Mouse (Mus musculus) thymus, adult 2 months (tissue): ENCODE data around the gene Ptpn1. TPM values are rescaled to one million over a fixed set of nuclear protein-coding genes. Genes with fewer than 3 reads are reported as not detected.

Experiments
- DNase-seq: peaks from one replicate; pipeline ENCODE4 v3.0.0; 2021
- H3K27ac ChIP-seq: fragments of 200-500 bp; 2 replicates; pipeline ENCODE4 v1.5.1; 2012; ENCODE audit warnings: low read length, control low read depth; ENCODE audit not compliant: control insufficient read depth, insufficient read depth
- H3K27me3 ChIP-seq: fragments of 200-500 bp; 2 replicates; pipeline ENCODE4 v1.6.1; 2012; ENCODE audit warnings: mild to moderate bottlenecking, low read length, moderate library complexity, mixed read lengths; ENCODE audit not compliant: control insufficient read depth, insufficient read depth
- H3K36me3 ChIP-seq: fragments of 200-500 bp; 2 replicates; pipeline ENCODE4 v1.6.1; 2012; ENCODE audit warnings: mild to moderate bottlenecking, low read length, moderate library complexity; ENCODE audit not compliant: control insufficient read depth, insufficient read depth
- H3K4me1 ChIP-seq: fragments of 200-500 bp; replicated peaks from 2 replicates; pipeline ENCODE4 v1.6.1; 2012; ENCODE audit warnings: low read length; ENCODE audit not compliant: control insufficient read depth, insufficient read depth
- H3K4me3 ChIP-seq: fragments of 200-500 bp; 2 replicates; pipeline ENCODE4 v1.5.1; 2012; ENCODE audit warnings: mild to moderate bottlenecking, low read length, control low read depth, moderate library complexity; ENCODE audit not compliant: control insufficient read depth, insufficient read depth
- CTCF ChIP-seq: fragments of 200-500 bp; IDR thresholded peaks from 2 replicates; pipeline ENCODE4 v1.5.1; 2012; ENCODE audit warnings: mild to moderate bottlenecking, control low read depth, low read length, moderate library complexity, borderline replicate concordance; ENCODE audit not compliant: control insufficient read depth, poor library complexity, insufficient read depth; ENCODE audit errors: extremely low read depth
- POLR2A ChIP-seq: fragments of 200-500 bp; IDR thresholded peaks from 2 replicates; pipeline ENCODE4 v1.6.1; 2012; ENCODE audit warnings: mild to moderate bottlenecking, low read length, control low read depth, moderate library complexity; ENCODE audit not compliant: control insufficient read depth, poor library complexity, insufficient read depth; ENCODE audit errors: extremely low read depth
- WGBS: fragments of 180-500 bp; shearing (Covaris S2); methylation state at CpG from one replicate; pipeline ENCODE4 v1.1.7; 2018; 5-methylcytosine and 5-hydroxymethylcytosine counted together
- polyA plus RNA-seq: library from polyadenylated mRNA; depleted of rRNA; stranded (reverse); fragments of >200 nt; gene quantifications from 2 replicates; pipeline ENCODE4 v1.2.3, GENCODE M21; 2012

The Ptpn1 gene
- polyA plus RNA-seq, 1 experiment: 97.8 TPM

DNA sequence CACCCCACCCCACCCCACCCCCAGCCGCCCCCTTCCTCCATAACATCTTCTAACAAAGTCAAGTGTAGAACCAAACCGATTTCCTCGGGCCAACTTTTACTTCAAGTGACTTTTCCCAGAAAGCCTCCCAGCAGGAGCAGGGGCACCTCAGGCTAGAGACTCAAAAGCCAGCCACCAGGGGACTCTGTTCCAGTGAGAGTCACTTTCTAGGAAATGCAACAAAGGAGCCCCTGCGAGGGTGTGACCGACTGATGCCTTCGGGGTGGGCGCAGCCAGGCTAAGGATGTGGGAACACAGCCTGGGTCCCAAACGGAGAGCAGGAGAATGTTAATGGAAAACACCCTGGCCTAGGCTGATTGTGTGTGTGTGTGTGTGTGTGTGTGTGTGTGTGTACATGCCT, 26.3 kb upstream of the Ptpn1 start:
- WGBS: 86% methylated on average over 8 of the region's 8 CpGs
- no peak for TF ChIP-seq POLR2A
- no peak for TF ChIP-seq CTCF
- DNase-seq: no peak
- H3K4me3 ChIP-seq: no peak overlapping the region
- H3K4me1 ChIP-seq: peaks cover 8% of the 10 kb centered on the region
- H3K36me3 ChIP-seq: no peaks in the 10 kb centered on the region
- H3K27ac ChIP-seq: no peak overlapping the region
- H3K27me3 ChIP-seq: no peaks in the 10 kb centered on the region

DNA sequence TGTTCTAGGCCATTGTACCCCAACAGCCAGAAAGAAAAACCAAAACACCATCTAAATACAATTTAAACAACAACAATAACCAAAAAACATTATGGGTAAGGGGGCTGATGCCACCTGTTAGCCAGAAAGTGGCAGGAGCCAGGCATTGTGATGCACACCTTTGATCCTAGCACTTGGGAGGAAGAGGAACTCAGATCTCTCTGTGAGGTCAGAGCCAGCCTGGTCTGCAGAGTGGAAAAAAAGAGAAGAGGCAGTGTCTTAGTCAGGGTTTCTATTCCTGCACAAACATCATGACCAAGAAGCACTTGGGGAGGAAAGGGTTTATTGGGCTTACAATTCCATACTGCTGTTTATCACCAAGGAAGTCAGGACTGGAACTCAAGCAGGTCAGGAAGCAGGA, 25.1 kb upstream of the Ptpn1 start:
- no peak for DNase-seq
- Histone ChIP-seq H3K4me3 (no peak overlapping the region), H3K27ac (no peak overlapping the region), H3K4me1 (peaks cover 8% of the 10 kb centered on the region), H3K36me3 (no peaks in the 10 kb centered on the region), H3K27me3 (no peaks in the 10 kb centered on the region)
- no peak for TF ChIP-seq POLR2A
- TF ChIP-seq CTCF: no peak

DNA sequence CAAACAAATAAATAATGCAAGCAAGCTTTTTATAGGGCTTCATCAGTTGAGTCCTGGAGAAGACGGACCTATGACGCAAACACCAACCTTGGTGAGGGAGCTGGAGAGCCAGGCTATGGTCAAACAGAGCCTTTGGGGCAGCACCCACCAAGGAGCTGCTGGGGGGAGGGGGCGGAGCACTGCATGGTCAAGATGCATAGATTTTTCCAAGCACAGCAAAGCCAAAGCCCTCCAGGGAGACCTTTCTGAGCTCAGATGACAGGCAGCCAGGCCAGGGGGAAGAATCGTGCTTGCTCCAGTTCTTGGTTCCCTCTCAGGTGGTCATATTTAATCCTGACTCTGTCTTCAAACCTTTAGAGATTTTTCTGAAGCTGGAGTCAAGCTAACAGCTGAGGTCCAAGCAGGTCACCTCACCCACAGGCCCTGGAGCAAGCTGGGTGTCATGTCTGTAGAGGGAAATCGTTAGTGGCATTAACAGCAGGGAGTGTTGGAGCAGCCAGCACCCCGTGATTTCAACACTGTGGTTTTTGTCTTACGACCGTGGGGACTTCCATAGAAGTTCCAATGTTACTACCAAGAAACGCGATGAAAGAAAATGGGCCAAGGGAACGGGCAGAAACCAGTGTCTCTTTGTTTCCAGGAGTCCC, 22.2 kb upstream of the Ptpn1 start:
- Histone ChIP-seq H3K36me3 (no peaks in the 10 kb centered on the region), H3K4me3 (no peak overlapping the region), H3K27me3 (no peaks in the 10 kb centered on the region), H3K27ac (no peak overlapping the region), H3K4me1 (peaks cover 8% of the 10 kb centered on the region)
- DNase-seq: no peak
- TF ChIP-seq POLR2A (no peak), CTCF (no peak)
- WGBS: 50% methylated on average over 11 of the region's 11 CpGs

DNA sequence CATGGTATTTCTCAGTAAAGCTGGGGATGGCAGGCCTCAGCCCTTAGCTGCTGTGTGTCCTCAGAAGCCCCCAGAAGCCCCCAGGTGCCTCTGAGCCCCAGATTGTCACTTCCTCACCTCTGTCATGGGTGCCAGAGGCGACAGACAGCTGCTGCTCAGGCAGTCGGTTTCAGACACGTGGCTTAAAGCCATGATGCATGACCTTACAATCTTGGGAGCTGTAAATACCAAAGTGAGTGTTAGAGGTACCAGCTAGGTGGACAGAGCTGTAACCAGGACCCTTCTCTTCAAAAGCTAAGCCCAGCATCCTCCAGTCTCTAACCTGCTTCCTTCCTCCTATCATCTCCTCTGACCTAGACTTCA, 21.7 kb upstream of the Ptpn1 start:
- Histone ChIP-seq H3K36me3 (no peaks in the 10 kb centered on the region), H3K27me3 (no peaks in the 10 kb centered on the region), H3K4me1 (peaks cover 8% of the 10 kb centered on the region), H3K4me3 (no peak overlapping the region), H3K27ac (no peak overlapping the region)
- no peak for DNase-seq
- TF ChIP-seq POLR2A: no peak
- no peak for TF ChIP-seq CTCF
- WGBS: 19% methylated on average over 3 of the region's 3 CpGs

DNA sequence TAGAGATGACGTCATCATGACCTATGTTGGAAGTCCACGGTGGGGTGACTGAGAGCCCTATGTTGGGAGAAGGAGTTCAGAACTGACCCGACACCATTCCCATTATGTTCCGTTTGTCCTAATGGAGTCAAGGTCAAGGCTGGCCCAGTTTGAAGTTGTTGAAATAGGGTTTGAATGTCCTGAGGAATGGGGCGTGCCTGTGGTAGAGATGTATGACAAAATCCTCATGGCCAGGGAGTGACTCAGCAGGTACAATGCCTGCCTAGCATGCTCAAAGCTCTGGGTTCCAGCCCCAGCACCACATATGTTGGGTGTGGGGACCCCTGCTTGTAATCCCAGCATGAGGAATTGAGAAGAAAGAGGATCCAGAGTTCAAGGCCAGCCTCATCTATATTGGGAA, 20.3 kb upstream of the Ptpn1 start:
- TF ChIP-seq CTCF: no peak
- no peak for TF ChIP-seq POLR2A
- no peak overlapping the region for H3K4me3 ChIP-seq
- peaks cover 8% of the 10 kb centered on the region for H3K4me1 ChIP-seq
- H3K27me3 ChIP-seq: no peaks in the 10 kb centered on the region
- WGBS: 98% methylated on average over 5 of the region's 5 CpGs
- no peak for DNase-seq
- no peaks in the 10 kb centered on the region for H3K36me3 ChIP-seq
- no peak overlapping the region for H3K27ac ChIP-seq

DNA sequence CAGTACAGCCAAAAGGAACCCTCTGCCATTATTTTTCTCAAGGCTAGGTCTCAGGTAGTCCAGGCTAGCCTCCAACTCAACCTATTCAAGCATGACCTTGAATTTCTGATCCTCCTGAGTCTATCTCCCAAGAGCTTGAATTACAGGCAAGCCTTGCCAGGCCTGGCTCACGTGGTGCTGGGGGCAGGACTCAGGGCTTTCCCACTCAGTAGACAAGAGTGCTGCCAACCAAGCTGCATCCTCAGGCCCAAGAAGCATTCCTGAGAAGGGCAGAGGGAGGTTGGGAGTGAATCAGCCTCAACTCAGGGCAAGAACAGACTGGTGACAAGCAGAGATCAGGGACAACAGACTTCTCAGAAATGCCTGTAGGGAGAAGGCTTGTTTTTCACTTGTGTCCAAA, 12.8 kb upstream of the Ptpn1 start:
- TF ChIP-seq CTCF (no peak), POLR2A (no peak)
- H3K4me3 ChIP-seq: no peak overlapping the region
- H3K36me3 ChIP-seq: no peaks in the 10 kb centered on the region
- WGBS: 90% methylated on average over 1 of the region's 1 CpGs
- DNase-seq: no peak
- H3K27ac ChIP-seq: no peak overlapping the region
- H3K4me1 ChIP-seq: 0 out of 2 replicates have a peak, but pooled peaks cover 2% of the 10 kb centered on the region
- no peaks in the 10 kb centered on the region for H3K27me3 ChIP-seq

DNA sequence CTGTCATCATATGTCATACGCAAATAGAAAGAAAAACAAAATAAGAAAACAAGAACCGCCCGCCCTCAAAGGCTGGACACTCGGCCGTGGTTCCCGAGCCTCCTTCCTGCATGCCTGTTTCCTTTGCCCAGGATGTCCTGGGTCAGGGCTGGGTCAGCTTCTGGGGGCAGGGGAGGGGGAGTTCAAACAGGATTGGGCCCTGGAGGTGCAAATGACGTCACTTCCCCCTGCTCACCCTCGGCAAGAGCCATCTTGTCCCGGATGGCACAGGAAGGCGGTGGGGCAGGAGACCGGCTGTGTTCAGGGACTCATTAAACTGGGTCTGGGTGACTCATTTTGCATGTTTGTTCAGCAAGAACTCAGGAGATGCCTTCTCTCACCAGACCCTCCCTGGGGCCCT, 11.8 kb upstream of the Ptpn1 start:
- WGBS: 91% methylated on average over 11 of the region's 11 CpGs
- TF ChIP-seq CTCF (no peak), POLR2A (no peak)
- no peak for DNase-seq
- no peak overlapping the region for H3K27ac ChIP-seq
- 0 out of 2 replicates have a peak, but pooled peaks cover 2% of the 10 kb centered on the region for H3K4me1 ChIP-seq
- H3K4me3 ChIP-seq: no peak overlapping the region
- no peaks in the 10 kb centered on the region for H3K36me3 ChIP-seq
- H3K27me3 ChIP-seq: no peaks in the 10 kb centered on the region
